Mouse (Mus musculus) liver, postnatal 0 days (tissue): Measurements from ENCODE around the gene Kctd3.

Source experiments
- CTCF ChIP-seq: sonication (generic); IDR thresholded peaks from 2 replicates; pipeline ENCODE4 v1.5.1; 2016; ENCODE audit warnings: antibody characterized with exemption, low read depth
- EP300 ChIP-seq: IDR thresholded peaks from 2 replicates; pipeline ENCODE4 v1.6.1; 2016; ENCODE audit warnings: antibody characterized with exemption, low read depth, mild to moderate bottlenecking

- TF ChIP-seq CTCF, result no peak
- no peak for TF ChIP-seq EP300
Observed at GRCm38 (mm10) chr1:188951091-188951490, 56.5 kb downstream of the Kctd3 start.
